Mouse (Mus musculus) stomach, postnatal 0 days (tissue): Measurements from ENCODE around the gene Txndc11. TPM values are rescaled to one million over a fixed set of nuclear protein-coding genes. Genes with fewer than 3 reads are reported as not detected.

ENCODE experiments used
- ATAC-seq: fragments of 200-750 bp; cut with Nextera tagmentation; 2 replicates; pipeline ENCODE4 v1.8.0; 2017; ENCODE audit not compliant: low FRiP score, low TSS enrichment
- DNase-seq: peaks from one replicate; pipeline ENCODE4 v3.0.0-alpha.2; 2016; ENCODE audit warnings: low spot score
- H3K27ac ChIP-seq: fragments of 300-500 bp; sonication (generic); replicated peaks from 2 replicates; pipeline ENCODE4 v1.5.1; 2014; ENCODE audit warnings: mild to moderate bottlenecking, control low read depth
- H3K27me3 ChIP-seq: fragments of 300-500 bp; sonication (generic); 2 replicates; pipeline ENCODE4 v1.6.1; 2014; ENCODE audit warnings: low read length; ENCODE audit not compliant: control insufficient read depth, insufficient read depth
- H3K36me3 ChIP-seq: fragments of 300-500 bp; sonication (generic); 2 replicates; pipeline ENCODE4 v1.6.1; 2014; ENCODE audit warnings: low read length, mixed read lengths; ENCODE audit not compliant: control insufficient read depth, insufficient read depth
- H3K4me1 ChIP-seq: fragments of 300-500 bp; sonication (generic); replicated peaks from 2 replicates; pipeline ENCODE4 v1.6.1; 2014; ENCODE audit warnings: antibody characterized with exemption; ENCODE audit not compliant: control insufficient read depth, insufficient read depth
- H3K4me2 ChIP-seq: fragments of 300-500 bp; sonication (generic); replicated peaks from 2 replicates; pipeline ENCODE4 v1.6.1; 2014; ENCODE audit warnings: low read depth, mild to moderate bottlenecking, control low read depth, moderate library complexity
- H3K4me3 ChIP-seq: fragments of 300-500 bp; sonication (generic); 2 replicates; pipeline ENCODE4 v1.5.1; 2014; ENCODE audit warnings: low read depth, low read length, control low read depth
- H3K9ac ChIP-seq: fragments of 300-500 bp; sonication (generic); 2 replicates; pipeline ENCODE4 v1.6.1; 2014; ENCODE audit warnings: mild to moderate bottlenecking, low read length, control low read depth, mixed read lengths
- H3K9me3 ChIP-seq: fragments of 300-500 bp; sonication (generic); 2 replicates; pipeline ENCODE4 v1.6.1; 2016; ENCODE audit warnings: low read length; ENCODE audit not compliant: control insufficient read depth
- CTCF ChIP-seq: IDR thresholded peaks from 2 replicates; pipeline ENCODE4 v1.5.1; 2016; ENCODE audit warnings: antibody characterized with exemption, low read depth, mild to moderate bottlenecking, moderate library complexity
- EP300 ChIP-seq: optimal IDR thresholded peaks from 2 replicates; pipeline ENCODE3; 2016; ENCODE audit warnings: antibody characterized with exemption
- WGBS: fragments of 180-500 bp; shearing (Covaris S2); extraction: QIAGEN DNeasy Blood & Tissue Kit; methylation state at CpG from one replicate; pipeline ENCODE4 v1.1.7; 2014; 5-methylcytosine and 5-hydroxymethylcytosine counted together
- polyA plus RNA-seq: library from polyadenylated mRNA; unstranded; fragments of >200 nt; fragmentation: Nextera tagmentation; extraction: Ambion mirVana; gene quantifications from 2 replicates; pipeline ENCODE4 v1.2.1, GENCODE M21; 2015

Txndc11 gene
- polyA plus RNA-seq, 1 experiment from 2014 or later: 29.2 TPM

DNA sequence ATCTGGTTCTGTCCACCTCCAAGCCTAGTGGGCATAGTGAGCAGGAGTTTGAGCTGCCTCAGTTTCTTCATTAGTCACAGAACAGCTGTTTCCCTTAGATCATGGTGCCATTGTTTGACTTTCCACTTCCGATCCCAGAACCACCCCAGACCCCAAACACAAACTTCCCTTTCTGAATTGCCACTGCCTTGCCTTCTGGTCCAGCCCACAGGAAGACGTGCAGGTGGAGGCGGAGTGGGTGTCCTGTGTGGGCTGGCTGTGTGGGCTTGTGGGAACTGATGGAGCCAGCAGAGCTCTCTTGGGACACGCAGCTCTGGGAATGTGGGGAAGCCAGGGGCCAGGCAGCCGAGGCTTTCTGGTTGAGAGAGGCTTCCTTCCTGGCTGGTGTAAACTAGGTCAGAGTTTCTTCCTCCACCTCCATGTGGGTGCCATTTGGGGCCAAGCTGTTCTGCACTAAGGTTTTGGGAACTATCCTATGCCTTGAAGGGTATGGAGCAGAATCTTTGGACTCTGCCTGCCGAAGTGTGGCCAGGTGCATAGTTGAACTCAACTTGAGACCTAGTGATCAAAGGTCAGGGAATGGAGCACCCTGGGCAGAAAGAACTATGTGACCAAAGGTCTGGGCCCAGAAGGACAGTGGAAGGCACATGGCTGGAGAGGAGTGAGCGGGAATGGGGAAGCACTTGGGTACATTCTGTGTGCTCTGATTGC, 64.6 kb downstream of the Txndc11 start:
- no peak overlapping the region for H3K27ac ChIP-seq
- no peaks in the 10 kb centered on the region for H3K9me3 ChIP-seq
- H3K4me2 ChIP-seq: no peak overlapping the region
- DNase-seq (no peak), ATAC-seq (no peak)
- TF ChIP-seq CTCF (no peak), EP300 (no peak)
- WGBS: 58% methylated on average over 7 of the region's 7 CpGs
- H3K4me1 ChIP-seq: peaks cover 4% of the 10 kb centered on the region
- H3K36me3 ChIP-seq: peaks cover 5% of the 10 kb centered on the region; the same call in 1 of the 2 replicates
- no peak overlapping the region for H3K9ac ChIP-seq
- no peak overlapping the region for H3K4me3 ChIP-seq
- H3K27me3 ChIP-seq: no peaks in the 10 kb centered on the region

- Histone ChIP-seq H3K4me3 (no peak overlapping the region), H3K27ac (no peak overlapping the region), H3K9me3 (no peaks in the 10 kb centered on the region), H3K4me1 (peaks cover 4% of the 10 kb centered on the region), H3K9ac (no peak overlapping the region), H3K36me3 (peaks cover 3% of the 10 kb centered on the region; the same call in 1 of the 2 replicates), H3K4me2 (no peak overlapping the region; the same call in 1 of the 2 replicates), H3K27me3 (no peaks in the 10 kb centered on the region)
- ATAC-seq (no peak), DNase-seq (no peak)
- 56% methylated on average over 6 of the region's 6 CpGs for WGBS
- no peak for TF ChIP-seq EP300
- no peak for TF ChIP-seq CTCF
These were observed 65.2 kb downstream of the Txndc11 start for GRCm38 (mm10) chr16:11069271-11069670.

- Histone ChIP-seq H3K4me2 (no peak overlapping the region), H3K9ac (no peak overlapping the region), H3K36me3 (peaks cover 3% of the 10 kb centered on the region; the same call in 1 of the 2 replicates), H3K27ac (no peak overlapping the region), H3K9me3 (no peaks in the 10 kb centered on the region), H3K4me1 (peaks cover 4% of the 10 kb centered on the region), H3K27me3 (no peaks in the 10 kb centered on the region), H3K4me3 (no peak overlapping the region)
- DNase-seq (no peak), ATAC-seq (no peak)
- TF ChIP-seq EP300 (no peak), CTCF (no peak)
- WGBS: 79% methylated on average over 3 of the region's 3 CpGs
These were observed 65.8 kb downstream of the Txndc11 start for GRCm38 (mm10) chr16:11068666-11069065.

DNA sequence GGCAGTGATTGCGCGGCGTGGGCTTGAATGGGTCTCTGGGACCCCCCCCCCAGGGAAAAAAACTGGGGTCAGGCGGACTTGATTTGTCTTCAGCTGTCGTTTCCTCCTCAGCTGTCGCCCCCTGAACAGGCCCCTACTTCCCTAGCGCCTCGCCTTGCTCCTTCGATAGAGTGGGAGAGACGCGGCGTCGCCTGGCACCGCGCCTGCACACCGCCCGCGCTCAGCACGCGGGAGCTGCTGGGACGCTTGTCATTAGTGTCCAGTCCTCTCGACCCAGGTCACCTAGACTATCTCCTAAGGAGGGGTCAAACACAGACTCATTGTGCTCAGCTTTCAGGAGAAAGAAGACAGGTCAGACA, 67.6 kb downstream of the Txndc11 start:
- H3K4me1 ChIP-seq: peaks cover 4% of the 10 kb centered on the region
- peak overlapping the region; percentile 90 for H3K4me2 ChIP-seq
- H3K9ac ChIP-seq: peak overlapping the region; percentile 89
- no peaks in the 10 kb centered on the region for H3K27me3 ChIP-seq
- H3K36me3 ChIP-seq: no peaks in the 10 kb centered on the region; the same call in 1 of the 2 replicates
- peak overlapping the region; percentile 86 for H3K4me3 ChIP-seq
- peak overlapping the region; percentile 89 for H3K27ac ChIP-seq
- DNase-seq (peak; percentile 61), ATAC-seq (no peak)
- H3K9me3 ChIP-seq: no peaks in the 10 kb centered on the region
- TF ChIP-seq EP300 (no peak), CTCF (peak; percentile 0; the same call in 1 of the 2 replicates)
- WGBS: under 1% methylated on average over 22 of the region's 22 CpGs

DNA sequence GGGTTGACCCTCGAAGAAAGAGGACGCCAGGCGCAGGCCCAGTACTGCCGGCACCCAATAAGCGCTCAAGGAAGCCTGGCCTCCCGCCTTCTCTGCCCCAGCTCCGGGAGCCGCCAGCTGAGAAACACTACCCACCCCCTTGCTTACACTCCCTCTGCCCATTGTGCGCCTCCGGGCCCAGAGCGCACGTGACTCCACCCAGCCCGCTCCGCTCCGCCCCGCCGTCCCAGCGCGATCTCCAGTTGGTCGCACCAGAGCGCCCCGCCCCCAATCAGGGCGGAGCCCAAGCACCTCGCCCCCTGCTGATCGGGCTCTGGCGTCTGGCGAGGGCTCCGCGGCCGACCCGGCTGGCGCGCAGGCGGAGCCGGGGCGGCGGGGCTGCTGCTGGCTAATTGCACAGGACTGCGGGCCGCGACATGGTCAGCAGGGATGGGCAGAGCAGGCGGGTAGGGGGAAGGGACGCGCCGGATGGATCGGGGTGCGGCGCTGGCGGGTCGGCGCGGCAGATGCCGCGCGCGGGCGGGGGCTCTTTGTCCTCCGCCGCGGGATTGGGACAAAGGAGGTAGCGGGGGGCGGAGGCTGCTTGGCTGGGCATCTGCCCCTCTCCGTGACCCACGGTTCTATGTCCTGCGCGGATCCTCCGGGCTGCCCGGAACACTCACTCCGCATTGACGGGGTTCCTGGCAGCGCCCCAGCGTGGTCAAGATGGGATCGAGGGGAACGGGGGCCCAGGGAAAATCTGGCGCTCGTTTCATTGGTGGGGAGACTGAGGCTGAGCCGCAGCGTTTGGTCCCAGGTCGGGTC, 68.2 kb downstream of the Txndc11 start, which contains the start of gene Litaf:
Litaf (minus strand) TSS at position 129 of the 804 bp plus-strand sequence.
- TF ChIP-seq CTCF (peak; percentile 62), EP300 (no peak)
- Histone ChIP-seq H3K36me3 (no peaks in the 10 kb centered on the region), H3K4me3 (peak within 1 kb of the TSS; percentile 86), H3K27ac (peak within 1 kb of the TSS; percentile 89), H3K4me2 (peak within 1 kb of the TSS; percentile 90), H3K27me3 (no peaks in the 10 kb centered on the region), H3K9ac (peak within 1 kb of the TSS; percentile 89), H3K9me3 (no peaks in the 10 kb centered on the region), H3K4me1 (peaks cover 4% of the 10 kb centered on the region)
- ATAC-seq (peak; percentile 97), DNase-seq (peak; percentile 98)
- WGBS: under 1% methylated on average over 71 of the region's 78 CpGs
